Mouse (Mus musculus) cerebellum, postnatal 36 days (tissue): Measurements from ENCODE around the gene Bri3bp.
A peak's percentile ranks its signal among the peaks of the same experiment; 100 is the strongest.
"Not testable (repeated sequence)": the region's sequence is repeated elsewhere in the genome, so short reads cannot be mapped to it uniquely, and the experiment has no call there.

ENCODE experiments used
- DNase-seq, 2 experiments: peaks; one replicate each; pipeline ENCODE4 v3.0.0; 2021 to 2022; ENCODE audit warnings: mixed read lengths in 2 of 2

Gene Bri3bp

GRCm38 (mm10) chr5:125409348-125410090 is 31.8 kb upstream of the Bri3bp start:
- no peak for DNase-seq

- DNase-seq, result peak; percentile 67 to 70
These were observed 29.3 kb upstream of the Bri3bp start for GRCm38 (mm10) chr5:125411972-125412530.

DNA sequence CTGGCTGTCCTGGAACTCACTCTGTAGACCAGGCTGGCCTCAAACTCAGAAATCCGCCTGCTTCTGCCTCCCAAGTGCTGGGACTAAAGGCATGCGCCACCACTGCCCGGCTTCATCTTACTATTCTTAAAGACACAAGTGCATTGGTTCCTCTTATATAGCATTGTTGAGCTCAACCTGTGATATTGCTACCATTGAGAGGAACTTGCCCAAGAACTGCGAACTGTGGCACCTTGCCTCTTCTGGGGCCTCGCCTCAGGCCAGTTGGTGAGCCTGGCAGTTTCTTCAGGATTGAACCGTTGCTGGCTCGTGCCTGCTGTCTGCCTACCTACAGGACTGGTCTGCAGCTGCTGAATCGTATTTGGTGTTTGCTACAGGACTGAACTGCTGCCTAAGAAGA is 28.8 kb upstream of the Bri3bp start:
- DNase-seq, result not testable (repeated sequence)

DNA sequence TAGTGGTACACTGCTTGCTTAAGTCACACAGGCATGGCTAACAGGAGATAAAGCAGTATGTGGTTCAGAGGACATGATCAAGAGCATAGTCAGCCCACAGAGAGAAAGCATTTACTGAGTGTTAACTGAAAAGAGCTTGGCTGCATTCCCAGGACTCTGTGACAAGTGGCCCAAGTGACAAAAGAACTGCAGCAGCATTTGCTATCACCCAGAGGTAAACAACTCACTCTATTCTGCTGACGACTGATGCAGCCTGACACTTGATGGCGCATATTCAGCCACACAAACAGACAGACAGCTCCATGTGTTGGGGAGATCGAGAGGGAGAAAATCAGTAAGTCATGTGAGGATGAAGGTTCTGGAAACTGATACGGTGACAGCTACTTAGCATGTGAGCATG is 27.6 kb upstream of the Bri3bp start:
- no peak for DNase-seq

- DNase-seq, result no peak
These were observed 25.2 kb upstream of the Bri3bp start for GRCm38 (mm10) chr5:125416183-125416582.

DNA sequence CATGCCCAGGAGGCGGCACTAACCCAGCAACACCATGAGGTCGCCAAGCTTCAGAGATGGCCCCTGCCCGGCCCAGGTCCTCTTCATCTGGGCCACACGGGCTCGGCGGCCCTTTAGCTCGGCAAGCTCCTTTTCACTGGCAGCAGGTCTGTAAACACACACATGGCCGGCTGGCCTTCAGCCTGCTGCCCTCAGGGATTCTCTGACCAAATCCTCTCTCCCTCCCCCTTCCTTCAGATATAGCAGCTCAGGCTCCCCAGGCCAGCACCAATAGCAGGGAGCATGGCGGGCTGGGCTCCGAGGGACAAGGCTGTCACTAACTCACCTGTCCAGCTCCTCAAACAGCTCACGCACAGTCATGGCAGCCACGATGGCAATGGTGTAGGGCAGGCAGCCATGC is 22.7 kb upstream of the Bri3bp start:
- peak; percentile 60 to 69 for DNase-seq

DNA sequence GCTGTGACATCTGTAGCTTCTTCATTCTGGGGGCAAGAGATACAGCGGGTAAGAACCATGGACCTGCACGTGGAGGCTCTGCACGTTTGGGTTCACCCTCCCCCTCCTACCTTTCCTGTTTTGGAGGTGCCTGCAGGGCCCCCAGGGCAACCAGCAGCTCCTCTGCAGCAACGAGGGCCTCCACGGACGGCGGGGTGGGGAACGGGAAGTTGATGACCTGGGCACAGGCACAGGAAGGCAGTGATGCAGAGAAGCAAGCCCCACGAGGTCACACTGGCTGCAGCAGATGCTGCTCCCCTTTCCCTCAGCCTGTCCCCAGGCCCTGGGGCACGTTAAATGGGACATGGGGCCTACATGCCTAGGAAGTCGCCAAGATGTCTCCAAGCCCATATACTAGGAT is 22.2 kb upstream of the Bri3bp start:
- peak in 1 of 2 experiments; percentile 22 for DNase-seq

DNA sequence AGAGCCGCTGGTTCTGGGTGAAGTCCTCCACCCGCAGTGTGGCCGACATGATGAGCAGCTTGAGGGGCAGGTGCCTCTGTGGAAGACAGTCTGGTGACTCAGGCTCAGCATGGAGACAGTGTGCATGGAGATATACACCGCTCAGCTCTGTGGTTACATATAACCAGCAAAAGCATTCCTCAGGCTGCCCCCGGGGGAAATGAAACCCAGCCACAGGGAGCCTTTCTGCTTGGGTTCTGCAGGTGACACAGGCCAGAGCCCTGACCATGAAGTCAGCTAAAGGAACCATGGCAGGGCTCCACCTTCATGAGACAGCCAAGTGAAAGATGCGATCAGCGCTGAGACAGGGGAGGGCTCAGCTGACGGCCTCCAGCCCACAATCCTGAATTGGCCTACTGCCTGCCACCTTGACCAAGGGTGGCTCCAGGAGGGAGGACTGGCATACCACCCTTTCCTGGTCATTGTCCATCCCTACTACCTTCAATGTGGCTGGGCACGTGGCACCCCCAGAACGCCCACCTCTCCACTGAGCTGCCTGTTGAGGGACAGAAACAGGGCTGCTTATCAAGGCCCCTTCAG is 15.6 kb upstream of the Bri3bp start:
- no peak for DNase-seq

DNA sequence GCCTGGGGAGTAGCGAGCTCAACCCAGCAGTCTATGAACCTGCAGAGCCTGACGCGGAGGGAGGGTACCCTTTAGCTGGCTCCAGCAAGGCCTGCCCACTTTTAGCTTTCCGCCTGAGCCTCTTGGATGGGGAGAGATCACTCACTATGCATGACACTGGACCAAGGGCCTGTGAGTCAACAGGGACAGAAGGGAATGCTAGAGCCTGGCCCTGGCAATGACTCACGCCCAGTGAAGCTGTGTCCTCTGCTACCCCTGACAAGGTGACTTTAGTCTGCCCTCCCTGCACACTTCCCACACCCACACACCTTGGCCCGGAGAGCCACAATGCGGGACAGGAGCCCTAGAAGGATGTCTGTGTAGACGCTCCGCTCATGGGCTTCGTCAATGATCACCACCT is 15.0 kb upstream of the Bri3bp start:
- DNase-seq, result no peak

DNA sequence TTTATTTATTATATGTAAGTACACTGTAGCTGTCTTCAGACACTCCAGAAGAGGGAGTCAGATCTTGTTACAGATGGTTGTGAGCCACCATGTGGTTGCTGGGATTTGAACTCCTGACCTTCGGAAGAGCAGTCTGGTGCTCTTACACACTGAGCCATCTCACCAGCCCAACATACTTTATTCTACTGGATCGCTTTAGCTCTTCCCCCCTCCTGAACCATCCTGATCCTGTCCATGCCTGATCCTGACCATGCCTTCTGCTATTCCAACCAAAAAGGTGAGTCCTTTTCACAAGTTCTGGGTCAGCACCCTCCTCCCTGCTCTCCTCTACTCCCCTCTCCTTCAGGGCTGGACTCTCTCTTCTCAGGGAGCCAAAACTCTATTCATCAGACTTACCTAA is 9.0 kb upstream of the Bri3bp start:
- not testable (repeated sequence) for DNase-seq

DNA sequence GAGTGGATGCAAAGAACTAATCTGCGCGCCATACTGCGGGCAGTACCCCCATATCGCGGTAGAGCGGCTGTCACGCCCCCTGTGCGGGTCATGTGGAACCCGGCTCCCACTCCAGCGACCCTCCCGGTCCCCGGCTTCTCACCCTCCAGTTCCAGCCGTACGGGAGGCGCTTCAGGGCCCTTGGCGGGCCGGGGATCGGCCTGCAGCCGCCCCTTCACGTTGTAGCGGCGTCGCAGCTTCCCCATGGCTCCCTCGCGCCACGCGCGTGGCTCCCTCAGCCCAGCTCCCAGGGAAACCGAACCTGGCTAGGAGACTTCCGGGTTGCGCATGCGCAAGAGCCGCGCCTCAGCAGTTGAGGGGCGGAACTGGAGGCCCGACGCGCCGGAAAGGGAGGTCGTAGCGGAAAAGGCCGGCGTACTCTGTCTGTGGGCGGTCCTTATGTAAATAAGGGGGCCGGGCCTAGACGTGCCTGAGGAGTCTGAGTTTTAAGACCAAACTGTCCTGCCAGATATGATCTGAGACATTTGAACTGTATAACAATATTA is 7.5 kb upstream of the Bri3bp start, which contains the start of gene Dhx37:
Gene Dhx37, minus strand, starts transcription at position 329 of the 545 bp plus-strand sequence.
- DNase-seq, result peak; percentile 91 to 94

GRCm38 (mm10) chr5:125434347-125434746 is 7.0 kb upstream of the Bri3bp start:
- not testable (repeated sequence) for DNase-seq

DNA sequence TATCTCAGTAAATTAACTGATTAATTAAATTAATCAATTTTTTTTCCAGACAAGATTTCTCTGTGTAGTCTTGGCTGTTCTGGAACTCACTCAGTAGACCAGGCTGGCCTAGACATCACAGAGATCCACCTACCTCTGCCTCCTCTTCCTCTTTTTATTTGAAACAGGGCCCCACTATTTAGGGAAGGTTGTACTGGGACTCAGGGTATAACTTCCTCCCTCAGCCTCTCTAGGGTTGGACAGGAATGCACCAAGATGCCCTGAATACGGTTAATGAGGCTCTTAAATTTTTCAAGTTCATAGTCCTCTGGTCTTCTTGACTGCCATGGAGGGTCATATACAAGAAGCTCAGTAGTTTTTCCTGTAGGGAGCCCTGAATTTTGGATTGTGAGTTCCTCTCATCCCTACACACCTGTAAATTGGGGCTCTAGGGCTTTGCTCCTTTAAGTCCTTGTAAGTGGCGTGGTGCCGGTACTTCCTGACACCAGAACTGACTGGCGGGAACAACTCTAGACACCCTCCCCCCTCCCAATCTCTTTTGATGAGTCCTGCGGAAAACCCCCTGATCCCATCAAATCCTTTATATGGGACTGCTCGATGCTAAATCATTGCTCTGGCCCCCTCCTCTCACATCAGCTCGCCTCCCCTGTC is 660 bp upstream of the Bri3bp start:
- DNase-seq, result no peak

DNA sequence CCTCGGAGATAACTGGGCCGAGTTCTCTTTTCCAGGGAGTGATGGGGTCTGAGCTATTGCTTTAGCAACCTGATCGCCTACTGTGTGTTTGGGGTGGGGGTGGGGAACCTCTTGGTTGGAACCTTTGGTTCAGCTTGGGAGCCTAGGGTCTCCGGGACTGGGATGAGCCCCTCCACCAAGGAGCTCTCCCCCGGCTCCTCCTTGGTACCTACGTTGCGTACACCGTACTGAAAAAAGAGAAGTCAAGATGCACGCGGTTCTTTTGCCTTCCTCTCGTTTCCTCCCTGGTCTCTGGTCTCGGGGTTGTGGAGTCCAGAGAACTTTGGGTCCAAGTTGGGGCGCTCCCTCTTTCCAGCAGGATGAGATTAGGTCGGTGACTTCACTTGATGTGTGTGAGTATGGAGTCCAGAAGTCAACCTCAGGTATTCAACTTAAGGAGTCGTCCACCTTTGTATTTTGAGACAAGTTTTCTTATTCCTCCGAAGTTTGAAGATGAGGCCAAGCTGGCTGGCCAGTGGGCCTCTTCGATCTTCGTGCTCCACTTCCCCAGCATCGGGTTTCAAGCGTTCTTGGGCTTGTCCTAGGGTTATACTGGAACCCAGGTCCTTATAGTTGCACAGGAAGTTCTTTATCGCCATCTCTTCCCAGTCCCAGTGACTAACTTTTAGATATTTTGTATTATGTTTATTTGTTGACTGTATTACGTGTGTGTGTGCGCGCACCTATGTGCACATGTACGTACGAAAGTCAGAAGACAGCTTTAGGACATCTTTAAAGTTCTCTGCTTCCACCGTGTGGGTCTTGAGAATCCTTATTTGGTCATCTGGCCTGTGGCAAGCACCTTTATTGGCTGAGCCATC is 998 bp downstream of the Bri3bp start:
- DNase-seq, result no peak

- no peak for DNase-seq
These were observed 2.0 kb downstream of the Bri3bp start for GRCm38 (mm10) chr5:125443335-125443734.

- DNase-seq, result no peak
These were observed 2.5 kb downstream of the Bri3bp start for GRCm38 (mm10) chr5:125443915-125444314.

DNA sequence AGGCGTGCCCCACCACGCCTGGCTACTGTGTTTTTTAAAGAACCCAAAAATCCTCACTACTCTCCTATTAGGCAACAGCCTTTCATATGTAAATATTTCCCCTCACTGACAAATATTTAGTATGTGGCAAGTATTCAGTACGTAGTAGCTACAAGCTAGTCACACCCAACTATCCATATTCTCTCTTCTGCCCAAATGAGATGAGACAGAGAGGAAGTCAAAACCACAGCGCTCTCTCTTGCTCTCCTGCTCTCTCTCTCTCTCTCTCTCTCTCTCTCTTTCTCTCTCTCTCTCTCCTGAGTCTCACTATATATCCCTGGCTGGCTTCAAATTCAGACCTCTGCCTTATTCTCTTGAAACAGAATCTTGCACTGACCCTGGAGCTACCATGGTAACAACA is 3.2 kb downstream of the Bri3bp start:
- no peak for DNase-seq

DNA sequence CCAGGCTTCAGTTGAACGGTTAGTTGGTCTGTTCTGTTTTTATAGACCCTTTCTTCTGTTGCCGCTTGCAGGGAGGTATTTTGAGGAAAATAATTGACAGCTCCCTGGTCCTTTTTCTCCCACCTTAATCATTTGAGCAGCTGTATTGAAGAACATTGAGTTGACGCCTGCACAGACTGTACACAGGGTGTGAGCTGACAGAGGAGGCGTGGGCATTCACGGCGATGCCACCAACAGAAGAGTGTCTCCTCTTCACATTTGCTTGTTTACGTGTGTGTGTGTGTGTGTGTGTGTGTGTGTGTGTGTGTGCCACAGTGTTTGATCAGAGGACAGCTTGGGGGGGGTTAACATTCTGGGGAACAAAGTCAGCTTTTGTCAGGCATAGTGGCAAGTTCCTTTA is 5.0 kb downstream of the Bri3bp start:
- DNase-seq, result no peak

GRCm38 (mm10) chr5:125448026-125448425 is 6.7 kb downstream of the Bri3bp start:
- DNase-seq, result no peak

DNA sequence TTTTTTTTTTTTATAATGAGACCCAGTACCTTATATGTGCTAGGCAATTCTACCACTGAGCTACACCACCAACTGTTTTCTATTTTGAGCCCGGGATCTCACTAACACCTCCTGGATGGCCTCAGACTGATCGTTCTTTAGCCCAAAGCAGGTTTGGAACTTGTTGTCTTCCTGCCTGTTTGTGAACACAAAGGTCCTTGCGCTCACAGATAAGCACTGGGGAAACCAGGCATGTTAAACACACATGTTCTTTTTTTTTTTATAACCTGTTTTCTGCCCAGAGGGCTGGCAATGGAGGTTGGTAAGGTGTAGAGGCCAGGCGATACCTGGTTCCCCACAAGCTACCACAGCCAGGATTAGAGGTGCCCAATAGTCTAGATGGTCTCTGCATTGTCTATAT is 7.3 kb downstream of the Bri3bp start:
- DNase-seq, result no peak

DNA sequence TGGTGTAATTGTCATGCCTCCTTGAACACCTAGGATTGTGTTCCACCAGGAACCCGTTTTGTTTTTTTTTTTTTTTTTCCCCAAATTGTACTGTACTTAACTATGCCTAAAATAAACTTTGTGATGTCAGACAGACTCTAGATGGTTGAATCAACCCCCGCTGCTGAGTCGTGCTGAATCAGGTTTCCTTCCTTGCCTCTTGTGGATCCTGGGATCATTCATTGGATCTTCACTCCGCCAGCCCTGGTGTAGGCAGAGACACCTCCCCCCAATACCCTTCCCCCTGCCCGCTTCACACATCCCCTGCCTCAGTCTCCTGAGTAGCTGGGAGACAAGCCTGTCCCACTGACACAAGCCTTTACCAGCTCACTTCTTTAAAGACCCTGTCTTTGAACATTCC is 7.9 kb downstream of the Bri3bp start:
- DNase-seq, result no peak

DNA sequence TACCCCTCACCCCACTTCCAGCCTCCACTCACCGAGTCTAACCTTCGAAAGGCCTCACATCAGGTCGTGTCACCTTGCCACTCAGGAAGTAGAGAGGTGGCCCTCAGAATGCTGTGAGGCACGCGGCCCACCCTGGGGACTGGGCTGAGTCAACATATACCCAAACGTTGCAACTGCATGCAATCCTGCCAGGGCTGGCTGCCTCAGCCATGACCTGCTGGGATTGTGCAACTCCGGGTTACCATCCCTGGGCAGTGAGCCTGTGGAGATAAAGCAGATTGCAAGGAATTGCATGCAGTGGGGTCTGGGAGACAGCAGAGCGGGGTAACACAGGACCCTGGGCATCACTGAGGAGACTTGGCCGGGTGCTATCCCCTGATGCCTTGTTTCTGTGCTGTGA is 11.2 kb downstream of the Bri3bp start:
- no peak for DNase-seq

DNA sequence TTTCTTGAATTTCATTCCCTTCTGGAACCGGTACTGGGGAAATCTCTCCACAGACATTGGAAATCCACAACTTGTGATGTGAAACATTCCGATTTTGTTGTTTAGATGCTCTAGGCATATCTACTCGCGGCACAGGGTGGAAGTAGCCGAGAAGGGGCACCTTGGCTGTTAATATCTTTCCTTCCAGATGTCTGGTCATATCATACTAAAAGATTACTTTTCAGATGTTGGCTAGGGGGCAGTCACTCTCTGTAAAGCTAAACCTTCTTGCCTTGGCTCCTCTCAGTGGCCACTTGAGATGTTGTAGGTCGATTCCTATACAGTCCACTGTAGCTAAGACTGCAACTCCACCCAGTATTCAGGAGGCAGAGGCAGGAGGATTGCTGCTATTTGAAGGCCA is 14.7 kb downstream of the Bri3bp start:
- DNase-seq, result no peak
